Mouse (Mus musculus) limb, embryonic 13.5 days (tissue): ENCODE data around the gene Itpripl2. TPM values are rescaled to one million over a fixed set of nuclear protein-coding genes. Genes with fewer than 3 reads are reported as not detected.

ENCODE experiments used
- ATAC-seq: fragments of 200-750 bp; cut with Nextera tagmentation; 2 replicates; pipeline ENCODE4 v1.8.0; 2017; ENCODE audit warnings: low read depth, moderate number of reproducible peaks, moderate TSS enrichment; ENCODE audit not compliant: low FRiP score
- H3K27ac ChIP-seq: fragments of 300-500 bp; sonication (generic); 2 replicates; pipeline ENCODE4 v1.5.1; 2015; ENCODE audit warnings: inconsistent platforms, mild to moderate bottlenecking, moderate library complexity
- H3K27me3 ChIP-seq: fragments of 300-500 bp; sonication (generic); 2 replicates; pipeline ENCODE4 v1.6.1; 2015; ENCODE audit warnings: mild to moderate bottlenecking, inconsistent platforms
- H3K36me3 ChIP-seq: fragments of 300-500 bp; sonication (generic); 2 replicates; pipeline ENCODE4 v1.6.1; 2015; ENCODE audit warnings: inconsistent platforms, mild to moderate bottlenecking, moderate library complexity
- H3K4me1 ChIP-seq: fragments of 300-500 bp; sonication (generic); 2 replicates; pipeline ENCODE4 v1.6.1; 2015; ENCODE audit warnings: inconsistent platforms
- H3K4me2 ChIP-seq: fragments of 300-500 bp; sonication (generic); replicated peaks from 2 replicates; pipeline ENCODE4 v1.6.1; 2015; ENCODE audit warnings: inconsistent platforms, mild to moderate bottlenecking, moderate library complexity
- H3K4me3 ChIP-seq: fragments of 300-500 bp; sonication (generic); 2 replicates; pipeline ENCODE4 v1.5.1; 2015; ENCODE audit warnings: moderate library complexity, mild to moderate bottlenecking, inconsistent platforms
- H3K9ac ChIP-seq: fragments of 300-500 bp; sonication (generic); 2 replicates; pipeline ENCODE4 v1.6.1; 2015; ENCODE audit warnings: mild to moderate bottlenecking, inconsistent platforms
- H3K9me3 ChIP-seq: fragments of 300-500 bp; sonication (generic); 2 replicates; pipeline ENCODE4 v1.6.1; 2016; ENCODE audit warnings: inconsistent platforms
- WGBS: fragments of 180-500 bp; shearing (Covaris S2); methylation state at CpG from one replicate; pipeline ENCODE4 v1.1.7; 2015; 5-methylcytosine and 5-hydroxymethylcytosine counted together
- polyA plus RNA-seq: library from polyadenylated mRNA; unstranded; fragments of >200 nt; fragmentation: Nextera tagmentation; extraction: Ambion mirVana; gene quantifications from 2 replicates; pipeline ENCODE4 v1.2.1, GENCODE M21; 2015

The Itpripl2 gene
- polyA plus RNA-seq, 1 experiment from 2014 or later, result 6.4 TPM

DNA sequence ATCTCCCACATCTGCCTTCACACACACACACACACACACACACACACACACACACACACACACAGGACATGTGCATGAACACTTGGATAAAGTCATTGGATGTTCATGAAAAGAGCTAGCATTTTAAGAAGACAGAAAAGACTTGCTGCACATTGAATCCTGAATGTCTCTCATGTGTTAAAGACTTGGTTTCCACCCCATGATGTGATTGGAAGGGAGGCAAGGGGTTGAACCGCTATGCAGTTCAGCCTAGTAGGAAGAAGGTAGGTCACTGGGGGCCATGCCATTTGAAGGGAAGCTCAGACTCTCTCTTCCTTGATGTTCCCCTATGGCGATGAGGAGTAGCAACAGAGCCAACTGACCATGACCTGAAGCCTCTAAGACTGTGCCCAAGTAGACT is 9.8 kb downstream of the Itpripl2 start:
- H3K27me3 ChIP-seq, result no peaks in the 10 kb centered on the region
- 90% methylated on average over 2 of the region's 2 CpGs for WGBS

DNA sequence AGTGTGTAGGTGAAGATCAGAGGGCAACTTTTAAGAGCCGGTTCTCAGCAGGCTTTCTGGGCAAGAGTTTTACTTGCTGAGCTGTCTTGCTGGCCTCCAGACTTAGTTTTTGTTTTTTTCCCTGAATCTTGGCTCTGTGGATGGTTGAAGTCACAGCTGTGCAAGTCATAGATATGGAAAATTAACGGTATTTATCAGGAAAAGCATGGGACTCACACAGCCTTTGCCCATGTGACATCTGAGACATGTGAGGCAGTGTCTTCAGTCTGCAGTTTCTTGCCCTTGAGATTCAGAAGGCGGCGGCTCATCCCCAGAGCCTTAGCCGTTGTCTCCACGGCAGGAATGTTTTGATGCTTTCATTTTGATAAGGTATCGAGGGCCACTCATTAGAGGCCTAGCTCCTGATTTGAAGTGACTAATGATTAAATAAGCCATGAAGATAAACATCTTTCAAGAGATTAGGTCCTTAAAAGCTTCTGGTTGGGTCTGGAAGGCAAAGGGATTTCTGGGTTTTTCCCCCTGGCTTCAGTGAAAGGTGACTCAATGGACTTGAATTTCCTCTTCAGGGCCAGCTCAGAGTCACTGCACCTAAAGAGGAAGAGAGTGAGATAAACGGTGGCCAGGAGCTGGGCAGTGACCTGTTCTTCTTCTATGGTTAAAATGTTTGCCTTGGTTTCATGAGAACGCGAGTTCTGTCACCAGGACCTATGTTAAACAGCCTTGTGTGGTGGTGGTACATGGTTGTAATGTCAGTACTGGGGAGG is 10.5 kb downstream of the Itpripl2 start:
- no peak overlapping the region for H3K27ac ChIP-seq
- no peak overlapping the region for H3K4me3 ChIP-seq
- 81% methylated on average over 10 of the region's 10 CpGs for WGBS
- peaks cover 20% of the 10 kb centered on the region; the same call in 1 of the 2 replicates for H3K36me3 ChIP-seq
- no peak overlapping the region for H3K9ac ChIP-seq
- H3K9me3 ChIP-seq, result no peaks in the 10 kb centered on the region
- H3K4me2 ChIP-seq, result no peak overlapping the region
- H3K27me3 ChIP-seq, result no peaks in the 10 kb centered on the region
- H3K4me1 ChIP-seq, result peaks cover 16% of the 10 kb centered on the region
- ATAC-seq, result no peak

More for the DNA sequence above, 9.8 kb downstream of the Itpripl2 start:
- Histone ChIP-seq H3K4me3 (no peak overlapping the region), H3K4me2 (no peak overlapping the region), H3K36me3 (peaks cover 20% of the 10 kb centered on the region; the same call in 1 of the 2 replicates), H3K27ac (no peak overlapping the region), H3K9me3 (no peaks in the 10 kb centered on the region), H3K4me1 (peaks cover 21% of the 10 kb centered on the region), H3K9ac (no peak overlapping the region)
- ATAC-seq, result no peak

DNA sequence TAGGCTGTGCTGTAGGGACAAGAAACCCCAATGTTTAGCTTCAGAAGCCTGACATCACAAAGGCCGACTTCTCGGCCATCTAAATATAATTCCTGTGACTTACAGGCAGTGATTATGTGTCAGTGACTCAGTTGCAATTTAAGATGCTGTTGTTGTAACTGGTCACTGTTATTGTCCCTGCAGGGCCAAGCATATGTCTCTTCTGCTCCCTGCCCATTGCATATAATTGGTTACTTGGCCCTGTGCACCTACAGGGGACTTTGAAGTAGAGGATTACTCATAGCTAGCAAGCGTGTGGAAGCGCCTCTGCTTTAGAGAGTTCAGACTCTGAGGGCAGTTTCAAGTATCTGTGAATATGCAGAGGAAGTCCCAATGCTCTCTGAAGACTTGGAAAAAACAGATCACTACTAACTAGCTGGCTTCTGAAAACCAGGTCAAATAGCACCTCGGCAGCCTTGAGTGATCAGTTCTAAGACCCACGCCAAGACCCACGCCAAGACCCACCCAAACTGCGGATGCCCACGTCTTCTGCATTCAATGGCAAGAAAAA is 11.5 kb downstream of the Itpripl2 start:
- Histone ChIP-seq H3K4me1 (peaks cover 16% of the 10 kb centered on the region), H3K27me3 (no peaks in the 10 kb centered on the region), H3K9ac (no peak overlapping the region), H3K9me3 (no peaks in the 10 kb centered on the region), H3K36me3 (peaks cover 13% of the 10 kb centered on the region; the same call in 1 of the 2 replicates), H3K27ac (no peak overlapping the region), H3K4me3 (no peak overlapping the region), H3K4me2 (no peak overlapping the region)
- ATAC-seq, result no peak
- 88% methylated on average over 9 of the region's 9 CpGs for WGBS

DNA sequence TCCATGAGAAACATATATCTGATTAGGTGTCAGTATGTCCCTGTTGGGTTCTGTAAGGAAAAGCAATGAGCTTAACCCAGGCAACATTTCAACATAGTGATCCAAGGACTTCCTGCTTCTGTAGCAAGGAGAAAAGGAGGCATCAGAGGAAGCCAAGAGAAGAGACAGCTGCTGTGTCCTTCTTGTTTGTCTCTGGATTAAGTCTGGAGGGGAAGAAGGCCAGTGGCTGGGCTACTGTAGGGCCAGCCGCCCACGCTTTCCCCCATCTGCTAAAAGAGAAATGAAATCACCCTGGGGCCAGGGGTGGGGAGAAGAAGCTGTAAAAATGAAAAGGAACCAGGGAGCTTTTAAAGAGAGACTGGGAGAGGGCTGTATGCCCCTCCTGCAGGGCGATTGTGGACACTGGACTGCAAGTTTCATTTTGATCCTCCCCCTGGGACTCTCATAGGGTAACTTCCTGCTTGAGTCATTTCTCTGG is 12.9 kb downstream of the Itpripl2 start:
- ATAC-seq, result no peak
- Histone ChIP-seq H3K36me3 (0 out of 2 replicates have a peak, but pooled peaks cover under 1% of the 10 kb centered on the region), H3K4me3 (no peak overlapping the region), H3K9ac (no peak overlapping the region), H3K27ac (no peak overlapping the region; the same call in 1 of the 2 replicates), H3K4me2 (no peak overlapping the region), H3K4me1 (peaks cover 16% of the 10 kb centered on the region), H3K27me3 (no peaks in the 10 kb centered on the region), H3K9me3 (peaks cover 10% of the 10 kb centered on the region; the same call in 1 of the 2 replicates)
- 33% methylated on average over 3 of the region's 3 CpGs for WGBS

DNA sequence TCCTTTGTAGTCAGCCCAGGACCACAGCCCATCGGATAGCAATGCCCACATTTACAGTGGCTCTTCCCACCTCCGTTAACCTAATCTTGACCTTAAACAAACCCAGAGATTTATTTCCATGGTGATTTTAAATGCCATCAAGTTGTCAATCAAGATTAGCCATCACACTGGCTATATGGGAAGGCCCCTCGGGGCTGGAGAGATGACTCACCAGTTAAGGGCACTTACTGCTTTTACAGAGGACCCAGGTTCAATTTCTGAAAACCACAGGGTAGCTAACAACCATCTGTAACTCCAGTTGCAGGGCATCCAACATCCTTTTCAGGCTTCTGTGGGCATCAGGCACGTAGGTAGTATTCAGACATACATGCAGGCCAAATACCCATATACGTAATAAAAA is 15.3 kb downstream of the Itpripl2 start:
- Histone ChIP-seq H3K4me3 (no peak overlapping the region), H3K4me2 (no peak overlapping the region), H3K27ac (no peak overlapping the region), H3K36me3 (no peaks in the 10 kb centered on the region), H3K9ac (no peak overlapping the region), H3K4me1 (peaks cover 16% of the 10 kb centered on the region), H3K9me3 (peaks cover 14% of the 10 kb centered on the region), H3K27me3 (no peaks in the 10 kb centered on the region)
- no peak for ATAC-seq
- WGBS, result 63% methylated on average over 5 of the region's 5 CpGs

DNA sequence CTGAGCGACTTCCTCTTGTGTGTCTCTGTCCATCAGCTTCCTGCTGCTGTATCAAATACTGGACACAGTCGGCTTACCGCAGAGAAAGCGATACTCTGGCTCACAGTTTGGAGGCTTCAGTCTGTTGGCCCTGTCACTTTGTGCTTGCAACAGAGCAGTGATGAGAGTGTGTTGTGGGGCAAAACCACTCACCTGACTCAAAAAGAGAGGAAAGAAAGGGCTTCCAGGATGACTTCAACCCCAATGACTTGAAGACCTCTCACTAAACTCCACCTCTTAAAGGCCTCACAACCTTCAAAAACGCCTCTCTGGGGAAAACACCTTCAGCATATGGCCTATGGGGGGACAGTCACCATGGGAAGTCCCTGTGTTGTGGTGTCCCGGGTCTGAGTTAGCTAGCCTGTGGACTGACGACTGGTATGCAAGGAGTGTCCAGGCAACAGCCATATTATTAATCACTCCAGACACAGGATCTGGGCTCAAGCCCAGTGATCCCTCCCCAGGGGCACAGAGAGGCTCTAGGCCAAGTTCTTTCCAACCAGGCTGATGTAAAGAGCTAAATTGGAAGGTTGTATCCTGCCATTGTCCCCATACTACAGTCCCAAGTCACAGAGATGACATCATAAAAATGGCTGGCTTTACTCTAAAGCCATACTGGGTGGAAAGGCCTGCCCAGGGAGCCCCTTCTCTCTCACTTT is 16.6 kb downstream of the Itpripl2 start:
- peak; percentile 30; the same call in 1 of the 2 replicates for ATAC-seq

DNA sequence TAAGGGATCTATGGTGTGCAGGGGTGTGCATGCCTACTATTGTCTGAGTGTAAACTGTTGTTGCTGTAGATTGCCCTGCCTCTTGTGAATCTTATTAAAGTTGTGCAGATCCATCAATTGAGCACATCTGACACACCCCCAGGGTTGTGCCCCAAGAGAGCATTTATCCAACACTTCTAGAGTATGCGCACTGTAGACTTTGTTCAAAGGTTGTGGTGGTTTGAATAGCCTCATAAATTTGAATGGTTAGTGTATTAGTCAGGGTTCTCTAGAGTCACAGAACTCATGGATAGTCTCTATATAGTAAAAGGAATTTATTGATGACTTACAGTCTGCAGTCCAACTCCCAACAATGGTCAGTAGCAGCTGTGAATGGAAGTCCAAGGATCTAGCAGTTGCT is 18.9 kb downstream of the Itpripl2 start:
- no peak overlapping the region for H3K9ac ChIP-seq
- no peak overlapping the region for H3K4me3 ChIP-seq
- 79% methylated on average over 1 of the region's 1 CpGs for WGBS
- no peak for ATAC-seq
- no peaks in the 10 kb centered on the region for H3K36me3 ChIP-seq
- H3K9me3 ChIP-seq, result peaks cover 14% of the 10 kb centered on the region
- H3K27ac ChIP-seq, result no peak overlapping the region
- H3K4me1 ChIP-seq, result no peaks in the 10 kb centered on the region
- H3K4me2 ChIP-seq, result no peak overlapping the region
- no peaks in the 10 kb centered on the region for H3K27me3 ChIP-seq

More for the DNA sequence above, 16.6 kb downstream of the Itpripl2 start:
- H3K4me3 ChIP-seq, result no peak overlapping the region
- H3K4me2 ChIP-seq, result no peak overlapping the region
- H3K4me1 ChIP-seq, result peaks cover 16% of the 10 kb centered on the region
- 84% methylated on average over 7 of the region's 7 CpGs for WGBS
- H3K27me3 ChIP-seq, result no peaks in the 10 kb centered on the region
- H3K27ac ChIP-seq, result no peak overlapping the region
- no peaks in the 10 kb centered on the region for H3K36me3 ChIP-seq
- peaks cover 14% of the 10 kb centered on the region for H3K9me3 ChIP-seq
- H3K9ac ChIP-seq, result no peak overlapping the region

DNA sequence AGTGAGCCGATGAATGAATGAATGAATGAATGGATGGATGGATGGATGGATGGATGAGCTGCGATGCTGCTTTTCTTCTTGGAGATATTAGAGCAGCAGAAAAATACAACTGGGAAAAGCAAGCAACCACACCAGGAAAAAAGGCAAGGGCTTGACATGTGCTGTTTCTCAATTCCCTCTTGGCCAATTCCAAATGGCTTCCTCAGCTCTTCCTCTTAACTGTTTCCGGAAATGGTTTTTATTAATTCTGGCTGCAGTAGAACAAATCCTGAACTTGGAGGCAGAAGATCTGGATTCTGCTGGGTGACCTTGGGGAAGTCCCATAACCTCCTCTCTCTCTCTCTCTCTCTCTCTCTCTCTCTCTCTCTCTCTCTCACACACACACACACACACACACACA is 23.7 kb downstream of the Itpripl2 start:
- ATAC-seq, result no peak
- H3K4me1 ChIP-seq, result peaks cover 11% of the 10 kb centered on the region; the same call in 1 of the 2 replicates
- peaks cover 4% of the 10 kb centered on the region for H3K9me3 ChIP-seq
- no peak overlapping the region for H3K4me2 ChIP-seq
- H3K27me3 ChIP-seq, result no peaks in the 10 kb centered on the region
- H3K4me3 ChIP-seq, result no peak overlapping the region
- no peak overlapping the region for H3K27ac ChIP-seq
- WGBS, result 90% methylated on average over 3 of the region's 3 CpGs
- no peaks in the 10 kb centered on the region for H3K36me3 ChIP-seq
- no peak overlapping the region for H3K9ac ChIP-seq

DNA sequence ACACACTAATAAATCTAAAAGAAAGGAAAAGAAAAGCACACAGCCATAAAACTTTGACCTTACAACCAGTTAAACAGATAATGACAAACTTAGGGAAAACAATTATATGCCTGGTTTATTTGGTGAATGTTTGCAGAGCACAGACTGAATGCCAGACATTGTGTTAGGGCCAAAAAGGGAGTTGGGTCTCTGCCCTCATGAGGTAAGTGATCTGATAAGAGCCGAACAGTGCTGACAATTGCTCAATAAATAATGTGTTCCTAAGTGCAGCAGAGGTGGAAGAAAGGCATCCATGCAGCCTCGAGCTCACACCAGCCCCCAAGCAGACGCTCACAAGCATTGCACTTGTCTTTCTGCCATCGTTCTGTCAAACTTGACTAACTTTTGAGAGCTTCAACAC is 27.3 kb downstream of the Itpripl2 start:
- Histone ChIP-seq H3K4me2 (no peak overlapping the region), H3K9ac (no peak overlapping the region), H3K9me3 (no peaks in the 10 kb centered on the region), H3K36me3 (no peaks in the 10 kb centered on the region), H3K4me3 (no peak overlapping the region), H3K4me1 (peaks cover 16% of the 10 kb centered on the region; the same call in 1 of the 2 replicates), H3K27me3 (no peaks in the 10 kb centered on the region; the same call in 1 of the 2 replicates), H3K27ac (no peak overlapping the region)
- no peak for ATAC-seq
- 36% methylated on average over 4 of the region's 4 CpGs for WGBS

DNA sequence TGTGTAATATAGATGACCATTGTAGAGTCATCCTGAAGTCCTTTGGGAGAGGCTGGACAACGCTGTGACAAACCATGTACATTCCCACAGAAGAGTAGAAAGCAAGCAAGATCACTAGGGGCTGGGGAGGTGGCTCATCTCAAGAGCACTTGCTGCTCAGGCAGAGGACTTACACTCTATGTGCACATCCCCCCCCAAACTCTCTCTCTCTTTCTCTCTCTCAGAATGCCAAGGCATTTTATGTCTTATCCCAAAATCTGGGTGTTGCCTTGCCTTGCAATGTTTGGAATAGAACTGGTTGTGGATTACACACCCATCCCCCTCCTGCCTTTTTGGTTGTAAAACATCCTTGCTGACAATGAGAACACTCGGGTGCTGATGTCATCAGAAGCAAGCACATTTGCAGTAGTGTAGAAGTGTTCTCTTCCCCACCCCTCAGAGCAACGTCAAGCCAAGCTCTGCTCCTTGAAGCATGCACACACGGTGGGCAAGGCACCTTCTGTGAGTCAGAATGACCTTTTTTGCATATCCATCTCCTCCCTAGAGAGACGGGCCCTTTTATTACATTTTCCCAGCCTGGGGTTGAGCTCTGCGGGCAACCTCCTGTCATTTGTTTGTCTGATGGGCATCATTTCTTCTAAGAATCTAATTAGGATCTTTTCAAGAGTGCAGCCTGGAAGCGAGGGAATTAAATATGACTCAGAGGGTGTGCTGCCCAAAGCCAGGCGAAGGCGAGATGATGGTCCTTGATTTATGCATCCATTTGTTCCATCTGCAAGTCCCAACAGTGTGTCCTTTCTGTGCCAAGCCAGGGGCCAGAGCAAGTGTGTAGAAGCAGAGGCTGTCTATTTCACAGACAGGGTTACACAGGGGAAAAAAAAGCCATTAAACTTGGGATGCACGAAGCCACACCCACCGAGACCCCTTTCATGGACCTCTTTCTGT is 28.7 kb downstream of the Itpripl2 start:
- ATAC-seq, result no peak
- no peaks in the 10 kb centered on the region for H3K9me3 ChIP-seq
- no peak overlapping the region for H3K4me3 ChIP-seq
- no peak overlapping the region for H3K27ac ChIP-seq
- H3K36me3 ChIP-seq, result no peaks in the 10 kb centered on the region
- H3K4me1 ChIP-seq, result peaks cover 16% of the 10 kb centered on the region; the same call in 1 of the 2 replicates
- H3K27me3 ChIP-seq, result no peaks in the 10 kb centered on the region; the same call in 1 of the 2 replicates
- WGBS, result 50% methylated on average over 11 of the region's 11 CpGs
- no peak overlapping the region for H3K9ac ChIP-seq
- H3K4me2 ChIP-seq, result no peak overlapping the region

DNA sequence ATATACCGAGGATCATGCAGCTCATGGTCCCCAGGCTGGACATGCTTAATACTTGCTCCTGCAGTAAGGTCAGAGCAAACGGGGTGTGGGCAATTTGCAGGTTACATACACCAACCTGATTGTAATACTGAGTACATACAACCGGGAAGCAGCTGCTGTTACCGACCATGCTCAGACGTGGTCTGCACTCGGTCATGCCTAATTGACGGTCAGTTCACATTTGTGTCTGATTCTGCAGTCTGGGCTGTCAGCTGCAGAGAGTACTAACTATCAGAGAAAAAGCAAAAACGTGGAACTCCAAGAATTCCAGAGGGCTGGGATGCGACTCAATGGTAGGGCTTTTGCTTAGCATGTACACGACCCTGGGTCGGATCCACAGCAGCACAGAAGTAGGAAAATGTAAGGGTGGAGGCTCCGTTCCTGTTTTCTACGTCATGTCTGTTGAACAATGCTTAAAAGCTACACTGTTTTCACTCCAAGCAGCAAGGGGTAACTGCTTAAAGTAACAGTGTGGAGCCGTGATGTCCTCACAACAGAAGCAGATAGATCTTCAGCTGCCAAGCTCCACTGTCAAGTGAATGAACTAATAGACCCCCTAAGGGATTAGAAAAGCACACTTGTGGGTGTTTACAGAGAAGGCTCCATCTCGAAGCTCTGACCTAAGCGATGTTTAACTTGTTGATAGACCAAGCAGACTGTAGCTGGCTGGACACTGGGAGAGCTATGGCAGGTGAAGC is 30.2 kb downstream of the Itpripl2 start:
- no peak overlapping the region for H3K27ac ChIP-seq
- no peak overlapping the region for H3K4me3 ChIP-seq
- H3K27me3 ChIP-seq, result no peaks in the 10 kb centered on the region; the same call in 1 of the 2 replicates
- H3K9me3 ChIP-seq, result no peaks in the 10 kb centered on the region
- 58% methylated on average over 16 of the region's 16 CpGs for WGBS
- no peaks in the 10 kb centered on the region for H3K36me3 ChIP-seq
- H3K9ac ChIP-seq, result no peak overlapping the region
- H3K4me2 ChIP-seq, result no peak overlapping the region
- peaks cover 14% of the 10 kb centered on the region; the same call in 1 of the 2 replicates for H3K4me1 ChIP-seq
- no peak for ATAC-seq
